Mouse (Mus musculus) forebrain, embryonic 11.5 days (tissue): ENCODE data around the gene Rhno1. TPM values are rescaled to one million over a fixed set of nuclear protein-coding genes. Genes with fewer than 3 reads are reported as not detected.
A peak's percentile ranks its signal among the peaks of the same experiment; 100 is the strongest.

ENCODE experiments used
- ATAC-seq: fragments of 200-750 bp; cut with Nextera tagmentation; replicated peaks from 2 replicates; pipeline ENCODE4 v1.8.0; 2017; ENCODE audit warnings: moderate TSS enrichment; ENCODE audit not compliant: low FRiP score
- DNase-seq: peaks from one replicate; pipeline ENCODE4 v3.0.0-alpha.2; 2017; ENCODE audit warnings: low spot score
- H3K27ac ChIP-seq: fragments of 300-500 bp; sonication (generic); 2 replicates; pipeline ENCODE4 v1.5.1; 2014; ENCODE audit warnings: low read depth, low read length
- H3K27me3 ChIP-seq: fragments of 300-500 bp; sonication (generic); 2 replicates; pipeline ENCODE4 v1.6.1; 2014; ENCODE audit warnings: mild to moderate bottlenecking, low read length, mixed read lengths; ENCODE audit not compliant: control insufficient read depth, insufficient read depth
- H3K36me3 ChIP-seq: fragments of 300-500 bp; sonication (generic); 2 replicates; pipeline ENCODE4 v1.6.1; 2014; ENCODE audit warnings: mild to moderate bottlenecking, low read length, moderate library complexity, mixed read lengths; ENCODE audit not compliant: control insufficient read depth, insufficient read depth
- H3K4me1 ChIP-seq: fragments of 300-500 bp; sonication (generic); replicated peaks from 2 replicates; pipeline ENCODE4 v1.6.1; 2014; ENCODE audit warnings: low read length, mixed read lengths; ENCODE audit not compliant: control insufficient read depth, insufficient read depth
- H3K4me2 ChIP-seq: fragments of 300-500 bp; sonication (generic); 2 replicates; pipeline ENCODE4 v1.6.1; 2014; ENCODE audit warnings: low read depth, mild to moderate bottlenecking, low read length, moderate library complexity, mixed read lengths; ENCODE audit not compliant: severe bottlenecking
- H3K4me3 ChIP-seq: fragments of 300-500 bp; sonication (generic); 2 replicates; pipeline ENCODE4 v1.5.1; 2014; ENCODE audit warnings: low read depth, low read length
- H3K9ac ChIP-seq: fragments of 300-500 bp; sonication (generic); 2 replicates; pipeline ENCODE4 v1.6.1; 2014; ENCODE audit warnings: low read length
- H3K9me3 ChIP-seq: fragments of 300-500 bp; sonication (generic); 2 replicates; pipeline ENCODE4 v1.6.1; 2016; ENCODE audit warnings: low read length, mixed read lengths; ENCODE audit not compliant: control insufficient read depth
- WGBS: fragments of 180-500 bp; shearing (Covaris S2); extraction: QIAGEN DNeasy Blood & Tissue Kit; methylation state at CpG from one replicate; pipeline ENCODE4 v1.1.7; 2014; 5-methylcytosine and 5-hydroxymethylcytosine counted together
- polyA plus RNA-seq: library from polyadenylated mRNA; unstranded; fragments of >200 nt; fragmentation: Nextera tagmentation; extraction: Ambion mirVana; gene quantifications from 2 replicates; pipeline ENCODE4 v1.2.1, GENCODE M21; 2014

The Rhno1 gene
- polyA plus RNA-seq, 1 experiment from 2014 or later = 205 TPM

DNA sequence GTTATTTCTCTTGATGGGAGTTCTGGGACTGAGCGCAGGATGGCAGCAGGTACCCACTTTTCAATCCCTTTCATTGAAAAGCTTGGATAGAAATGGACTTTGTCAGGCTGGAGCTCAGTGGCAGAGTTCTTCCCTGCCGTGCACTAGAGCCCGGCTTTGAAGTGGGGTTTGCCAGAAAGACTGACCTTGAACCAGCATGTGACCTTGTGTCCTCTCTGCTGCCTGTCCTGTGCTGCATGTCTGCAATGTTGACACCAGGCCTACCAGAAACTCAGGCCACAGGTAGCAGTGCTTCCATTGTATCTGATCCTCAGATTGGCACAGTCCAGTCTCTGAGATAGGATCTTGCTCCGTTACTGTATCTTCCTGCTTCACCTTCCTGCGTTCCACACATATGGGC, 7.3 kb upstream of the Rhno1 start:
- DNase-seq (no peak), ATAC-seq (no peak)
- Histone ChIP-seq H3K9me3 (no peaks in the 10 kb centered on the region), H3K36me3 (peaks cover 45% of the 10 kb centered on the region), H3K9ac (no peak overlapping the region), H3K27me3 (no peaks in the 10 kb centered on the region), H3K27ac (no peak overlapping the region), H3K4me1 (peaks cover 6% of the 10 kb centered on the region; the same call in 1 of the 2 replicates), H3K4me2 (no peak overlapping the region), H3K4me3 (no peak overlapping the region)
- WGBS = 94% methylated on average over 5 of the region's 5 CpGs

DNA sequence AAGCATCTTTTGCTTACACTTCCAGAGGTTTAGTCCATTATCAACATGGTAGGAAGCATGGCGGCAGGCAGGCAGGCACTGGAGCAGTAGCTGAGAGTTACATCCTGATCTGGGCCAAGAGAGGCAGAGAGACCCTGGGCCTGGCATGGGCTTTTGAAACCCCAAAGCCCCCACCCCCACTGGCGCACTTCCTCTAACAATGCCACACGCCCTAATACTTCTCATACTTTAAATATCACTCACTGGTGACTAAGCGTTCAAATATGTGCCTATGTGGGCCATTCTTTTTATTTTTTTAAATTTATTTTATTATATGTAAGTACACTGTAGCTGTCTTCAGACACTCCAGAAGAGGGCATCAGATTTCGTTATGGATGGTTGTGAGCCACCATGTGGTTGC, 3.8 kb upstream of the Rhno1 start:
- 94% methylated on average over 5 of the region's 5 CpGs for WGBS
- Histone ChIP-seq H3K27ac (no peak overlapping the region), H3K4me2 (no peak overlapping the region), H3K27me3 (no peaks in the 10 kb centered on the region), H3K9ac (no peak overlapping the region), H3K36me3 (peaks cover 25% of the 10 kb centered on the region), H3K4me1 (peaks cover 3% of the 10 kb centered on the region; the same call in 1 of the 2 replicates), H3K4me3 (no peak overlapping the region), H3K9me3 (no peaks in the 10 kb centered on the region)
- DNase-seq (no peak), ATAC-seq (no peak)

DNA sequence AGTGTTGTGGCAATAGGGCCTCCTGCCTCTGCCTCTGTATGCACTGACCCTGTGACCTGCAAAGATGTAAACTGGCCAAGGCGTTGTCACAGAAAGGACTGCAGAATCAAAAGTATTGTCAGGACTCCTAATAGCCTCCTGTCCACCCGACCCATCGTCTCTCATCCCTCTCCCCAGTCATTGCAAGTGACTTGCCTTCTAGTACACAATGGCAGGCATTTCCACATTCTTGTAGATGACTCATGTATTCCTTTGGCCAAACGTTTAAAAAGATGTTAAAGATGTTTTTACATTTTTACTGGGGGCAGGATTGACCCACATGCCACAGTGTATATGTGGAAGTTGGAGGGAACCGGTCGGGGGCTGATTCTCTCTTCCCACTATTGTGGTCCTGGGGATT, 2.0 kb upstream of the Rhno1 start:
- 85% methylated on average over 6 of the region's 6 CpGs for WGBS

DNA sequence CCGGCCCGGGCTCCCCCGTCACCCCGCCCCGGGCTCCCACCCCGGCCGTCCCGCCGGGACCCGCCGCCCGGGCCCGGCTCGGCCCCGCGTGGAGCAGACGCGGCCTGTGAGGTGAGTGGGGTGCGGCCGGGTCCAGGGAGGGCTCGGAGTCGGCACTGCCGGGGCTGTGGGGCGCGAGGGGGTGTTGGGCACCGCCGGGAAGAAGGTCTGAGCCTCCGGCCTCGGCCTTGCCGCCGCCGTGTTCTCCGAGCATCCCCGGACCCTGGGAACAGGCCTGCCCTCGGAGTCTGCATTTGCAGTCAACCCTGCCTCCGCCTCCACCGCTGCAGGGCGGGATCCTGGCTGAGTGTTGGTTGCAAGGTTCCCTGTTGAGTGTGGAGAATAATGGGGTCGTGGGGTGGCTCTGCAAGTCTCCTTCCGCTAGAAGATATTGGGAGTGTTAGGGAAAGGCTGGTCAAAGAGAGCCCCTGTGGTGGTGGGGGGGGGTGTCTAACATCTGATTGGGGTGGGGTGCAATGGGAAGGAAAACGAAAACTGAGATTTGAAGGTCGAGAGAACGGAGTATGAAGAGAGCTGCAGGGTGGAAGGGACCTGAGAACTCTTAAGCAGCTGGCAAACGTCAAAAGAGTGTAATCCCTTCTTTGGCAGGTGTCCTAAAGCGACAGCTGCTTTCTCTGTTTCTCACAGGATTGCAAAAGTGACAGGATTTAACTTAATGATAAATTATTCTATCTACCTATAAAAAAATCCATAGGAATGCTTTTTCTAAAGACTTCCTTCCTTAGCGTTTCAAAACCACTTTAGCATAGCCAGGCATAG, 505 bp upstream of the Rhno1 start:
- peak overlapping the region; percentile 58 for H3K4me2 ChIP-seq
- no peak for DNase-seq
- H3K36me3 ChIP-seq = peaks cover 6% of the 10 kb centered on the region
- no peaks in the 10 kb centered on the region for H3K9me3 ChIP-seq
- H3K4me3 ChIP-seq = peak overlapping the region; percentile 94
- no peak; the same call in 1 of the 2 replicates for ATAC-seq
- 2% methylated on average over 46 of the region's 46 CpGs for WGBS
- no peaks in the 10 kb centered on the region for H3K27me3 ChIP-seq
- H3K9ac ChIP-seq = peak overlapping the region; percentile 95
- peaks cover 8% of the 10 kb centered on the region for H3K4me1 ChIP-seq
- peak overlapping the region; percentile 91 for H3K27ac ChIP-seq

More for the DNA sequence above, 2.0 kb upstream of the Rhno1 start:
- H3K4me3 ChIP-seq = no peak overlapping the region
- H3K27me3 ChIP-seq = no peaks in the 10 kb centered on the region
- H3K9ac ChIP-seq = no peak overlapping the region; the same call in 1 of the 2 replicates
- H3K27ac ChIP-seq = no peak overlapping the region
- DNase-seq (no peak), ATAC-seq (no peak)
- H3K4me2 ChIP-seq = 0 out of 2 replicates have a peak overlapping the region, but pooled peaks have one; percentile 3
- H3K4me1 ChIP-seq = peaks cover 8% of the 10 kb centered on the region
- H3K36me3 ChIP-seq = peaks cover 13% of the 10 kb centered on the region
- H3K9me3 ChIP-seq = no peaks in the 10 kb centered on the region

DNA sequence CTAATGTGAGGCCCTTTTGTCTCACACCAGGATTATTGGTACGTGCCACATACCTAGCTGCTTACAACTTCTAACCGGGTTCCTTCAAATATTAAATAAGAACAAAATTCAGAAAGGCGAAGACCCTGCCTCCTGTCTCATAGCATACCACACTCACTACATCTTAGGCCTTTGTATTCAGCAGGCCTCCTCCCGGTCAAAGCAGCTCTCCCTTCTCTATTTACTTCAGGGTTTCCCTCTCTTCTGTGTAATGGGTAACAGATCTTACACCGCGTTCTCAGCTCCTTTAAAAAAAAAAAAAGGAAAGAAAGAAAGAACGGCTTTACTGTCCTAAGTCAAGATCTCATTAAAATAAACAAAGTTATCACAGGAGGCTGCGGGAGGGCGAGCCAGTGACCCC, 810 bp downstream of the Rhno1 start:
- peak overlapping the region; percentile 91 for H3K27ac ChIP-seq
- H3K4me2 ChIP-seq = peak overlapping the region; percentile 58
- peaks cover 9% of the 10 kb centered on the region for H3K36me3 ChIP-seq
- ATAC-seq (no peak), DNase-seq (no peak)
- H3K4me3 ChIP-seq = peak overlapping the region; percentile 94
- 16% methylated on average over 9 of the region's 9 CpGs for WGBS
- H3K27me3 ChIP-seq = no peaks in the 10 kb centered on the region
- no peaks in the 10 kb centered on the region for H3K9me3 ChIP-seq
- H3K9ac ChIP-seq = peak overlapping the region; percentile 95
- peaks cover 8% of the 10 kb centered on the region for H3K4me1 ChIP-seq

DNA sequence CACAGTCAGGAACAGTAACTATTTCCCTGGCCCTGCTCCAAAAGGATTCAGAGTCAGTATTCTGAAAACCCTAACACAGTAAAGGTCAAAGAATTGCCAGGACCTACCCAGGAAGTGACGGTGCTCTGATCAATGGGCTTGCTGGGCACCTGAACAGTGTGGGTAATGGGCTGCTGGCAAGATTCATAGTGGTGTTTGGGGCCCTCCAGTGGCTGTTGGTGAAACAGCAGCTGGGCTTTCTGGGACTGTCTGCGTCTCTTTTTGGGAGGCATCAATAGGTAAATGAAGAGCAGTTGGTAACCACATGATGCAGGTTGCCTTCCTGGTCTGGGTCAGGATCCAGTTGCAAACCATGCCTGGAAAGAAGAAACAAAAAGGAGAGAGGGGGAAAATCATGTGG, 3.7 kb downstream of the Rhno1 start:
- peaks cover 7% of the 10 kb centered on the region for H3K4me1 ChIP-seq
- no peak overlapping the region for H3K4me3 ChIP-seq
- no peak overlapping the region for H3K4me2 ChIP-seq
- 22% methylated on average over 2 of the region's 2 CpGs for WGBS
- H3K27ac ChIP-seq = no peak overlapping the region
- H3K36me3 ChIP-seq = peaks cover 2% of the 10 kb centered on the region; the same call in 1 of the 2 replicates
- no peaks in the 10 kb centered on the region for H3K9me3 ChIP-seq
- ATAC-seq (no peak), DNase-seq (peak; percentile 78)
- no peaks in the 10 kb centered on the region for H3K27me3 ChIP-seq
- H3K9ac ChIP-seq = no peak overlapping the region

DNA sequence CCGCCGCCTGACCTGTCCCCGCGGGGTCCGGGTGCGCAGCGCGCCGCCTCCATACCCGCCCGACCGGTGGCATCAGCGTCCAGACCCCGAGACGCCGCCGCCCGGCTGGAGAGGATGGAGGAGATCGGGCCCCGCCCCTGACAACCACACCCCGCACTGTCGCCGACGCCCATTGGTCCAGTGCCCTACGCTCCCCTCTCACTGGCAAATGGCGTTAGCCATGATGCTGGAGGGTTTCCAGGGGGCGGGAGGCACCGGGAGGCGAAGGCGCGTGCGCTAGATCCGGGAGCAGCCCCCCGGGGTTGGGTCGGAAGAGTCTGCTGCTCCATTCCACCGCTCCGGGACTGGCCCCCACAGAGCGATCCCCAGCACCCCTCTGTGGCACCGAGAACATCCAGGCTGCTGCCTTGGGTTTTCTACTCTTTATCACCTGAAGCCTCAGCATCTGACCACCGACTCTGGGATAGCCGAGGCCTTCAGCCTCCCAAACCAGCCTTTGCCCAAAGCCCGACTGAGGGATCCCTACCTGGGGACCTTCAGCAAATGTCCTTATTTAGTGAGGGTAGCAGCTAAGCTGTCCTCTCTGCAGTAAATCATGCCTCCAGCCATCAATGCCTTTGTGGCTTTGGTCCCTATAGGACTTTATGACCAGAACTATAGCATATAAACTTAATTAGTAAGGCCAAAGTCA, 6.8 kb downstream of the Rhno1 start, which contains the start of gene Tulp3:
Tulp3 (minus strand) TSS at position 126 of the 691 bp plus-strand sequence.
- DNase-seq = peak; percentile 99
- WGBS = under 1% methylated on average over 42 of the region's 42 CpGs
- Histone ChIP-seq H3K27me3 (no peaks in the 10 kb centered on the region), H3K4me1 (peaks cover 2% of the 10 kb centered on the region; the same call in 1 of the 2 replicates), H3K4me2 (peak within 1 kb of the TSS; percentile 77), H3K4me3 (peak within 1 kb of the TSS; percentile 78), H3K36me3 (peaks cover 2% of the 10 kb centered on the region; the same call in 1 of the 2 replicates), H3K27ac (peak within 1 kb of the TSS; percentile 50; the same call in 1 of the 2 replicates), H3K9ac (peak within 1 kb of the TSS; percentile 82), H3K9me3 (no peaks in the 10 kb centered on the region)
- peak; percentile 99 for ATAC-seq

DNA sequence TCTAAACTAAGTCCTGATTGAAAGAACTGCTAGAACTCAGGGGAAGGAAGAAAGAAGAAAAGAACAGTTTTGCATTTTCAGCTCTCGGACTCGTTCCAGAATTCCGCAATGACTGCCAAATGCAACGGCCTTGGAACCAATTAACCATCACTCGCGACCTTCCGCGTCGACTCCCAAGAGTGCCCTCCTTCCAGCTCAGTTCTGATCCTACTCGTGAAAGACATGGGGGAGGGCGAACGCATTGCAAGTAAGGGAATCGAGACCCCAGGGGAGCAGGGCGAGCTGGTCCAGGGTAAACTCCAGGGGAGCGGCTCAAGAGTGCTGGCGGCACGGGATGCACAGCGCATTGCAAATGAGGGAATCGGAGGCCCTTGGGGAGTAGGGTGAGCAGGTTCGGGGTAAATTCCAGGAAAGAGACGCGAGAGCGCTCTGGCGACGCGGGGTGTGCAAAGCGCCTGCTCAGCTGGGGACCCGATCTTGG, 7.5 kb downstream of the Rhno1 start:
- peak overlapping the region; percentile 50; the same call in 1 of the 2 replicates for H3K27ac ChIP-seq
- DNase-seq = no peak
- H3K27me3 ChIP-seq = no peaks in the 10 kb centered on the region
- no peaks in the 10 kb centered on the region for H3K9me3 ChIP-seq
- H3K4me3 ChIP-seq = peak overlapping the region; percentile 78
- H3K9ac ChIP-seq = peak overlapping the region; percentile 82
- under 1% methylated on average over 28 of the region's 28 CpGs for WGBS
- peaks cover 5% of the 10 kb centered on the region; the same call in 1 of the 2 replicates for H3K36me3 ChIP-seq
- H3K4me1 ChIP-seq = peaks cover 2% of the 10 kb centered on the region; the same call in 1 of the 2 replicates
- ATAC-seq = peak; percentile 70
- peak overlapping the region; percentile 77 for H3K4me2 ChIP-seq
